22 mouse cellular contexts compared by ENCODE assay signal in genomic region chr6:54366607-54367006, GRCm38 (mm10). TPM values are rescaled to one million over a fixed set of nuclear protein-coding genes. Genes with fewer than 3 reads are reported as not detected.
DNase-seq lines count a peak whose midpoint lies in the region; ATAC-seq lines count a peak whose summit lies in the region.
"Had no signal": no experiment of that assay in that cellular context is flagged by ENCODE, and none has a peak within 500 bp of the region (broad histone marks: within the 10 kb centered on the region; RNA-seq: fewer than 3 reads in every experiment).

No protein-coding gene starts in this region.

- H3K4me3 ChIP-seq in limb, embryonic 10.5 days: no peak overlapping the region
- H3K4me3 ChIP-seq in hindbrain, embryonic 16.5 days (ENCODE audit: low read length): no peak overlapping the region
- no peak overlapping the region for H3K4me3 ChIP-seq in hindbrain, embryonic 12.5 days

- H3K4me2 ChIP-seq in hindbrain, embryonic 16.5 days (ENCODE audit: low read length): no peak overlapping the region
- no peak overlapping the region for H3K4me2 ChIP-seq in hindbrain, embryonic 12.5 days (replicated peaks)

- ATAC-seq in megakaryocyte progenitor cell, adult 5-6 weeks (replicated peaks; ENCODE audit: poor library complexity): peak; percentile 68
- peak; percentile 57 for ATAC-seq in megakaryocyte-erythroid progenitor cell, adult 5-6 weeks (replicated peaks; ENCODE audit: low FRiP score, low TSS enrichment, poor library complexity, severe bottlenecking)
- ATAC-seq in hindbrain, embryonic 16.5 days: no peak
- no peak for ATAC-seq in hindbrain, embryonic 12.5 days (ENCODE audit: low FRiP score)
- ATAC-seq: activated CD4-positive, CD25-positive, alpha-beta regulatory T cell, adult 4 months; CD4-positive, CD25-positive, alpha-beta regulatory T cell, adult 4 months; Patski had no signal

- DNase-seq in limb, embryonic 10.5 days (ENCODE audit: low spot score): peak; percentile 18
- no peak for DNase-seq in kidney, postnatal 4 days
- DNase-seq: adrenal gland, adult 2 months; adrenal gland, adult 8-10 months; adrenal gland, postnatal 10 days; adrenal gland, postnatal 14 days; adrenal gland, postnatal 25 days; adrenal gland, postnatal 36 days; B cell, adult 2 months; cerebellum, adult 11 months; cerebellum, adult 11-12 months; cerebellum, adult 18-20 months had no signal

- H3K4me1 ChIP-seq in limb, embryonic 10.5 days: peaks cover 22% of the 10 kb centered on the region
- peaks cover 2% of the 10 kb centered on the region; the same call in 1 of the 2 replicates for H3K4me1 ChIP-seq in hindbrain, embryonic 16.5 days (ENCODE audit: control insufficient read depth, insufficient read depth, low read depth, low read length)
- H3K4me1 ChIP-seq in hindbrain, embryonic 12.5 days: peaks cover 10% of the 10 kb centered on the region

- H3K27me3 ChIP-seq in limb, embryonic 10.5 days (ENCODE audit: low read depth, poor library complexity, severe bottlenecking): peaks cover 9% of the 10 kb centered on the region
- H3K27me3 ChIP-seq in hindbrain, embryonic 16.5 days (replicated peaks; ENCODE audit: control insufficient read depth, insufficient read depth, low read length): no peaks in the 10 kb centered on the region
- H3K27me3 ChIP-seq in hindbrain, embryonic 12.5 days: peaks cover 4% of the 10 kb centered on the region; the same call in 1 of the 2 replicates
- H3K27me3 ChIP-seq: Patski had no signal

- H3K36me3 ChIP-seq in limb, embryonic 10.5 days: no peaks in the 10 kb centered on the region
- no peaks in the 10 kb centered on the region for H3K36me3 ChIP-seq in hindbrain, embryonic 16.5 days (ENCODE audit: control insufficient read depth, insufficient read depth, low read length)
- no peaks in the 10 kb centered on the region for H3K36me3 ChIP-seq in hindbrain, embryonic 12.5 days
- H3K36me3 ChIP-seq: G1E had no signal

- 86% methylated on average over 5 of the region's 5 CpGs for WGBS in limb, embryonic 10.5 days
- WGBS in hindbrain, embryonic 16.5 days: 84% methylated on average over 5 of the region's 5 CpGs
- WGBS in hindbrain, embryonic 12.5 days: 85% methylated on average over 5 of the region's 5 CpGs

- no peak overlapping the region for H3K27ac ChIP-seq in limb, embryonic 10.5 days
- no peak overlapping the region for H3K27ac ChIP-seq in hindbrain, embryonic 16.5 days (ENCODE audit: low read depth, low read length)
- no peak overlapping the region for H3K27ac ChIP-seq in hindbrain, embryonic 12.5 days

- H3K9me3 ChIP-seq in limb, embryonic 10.5 days (replicated peaks): no peaks in the 10 kb centered on the region
- H3K9me3 ChIP-seq in hindbrain, embryonic 16.5 days (ENCODE audit: control insufficient read depth, low read length): no peaks in the 10 kb centered on the region
- H3K9me3 ChIP-seq in hindbrain, embryonic 12.5 days (replicated peaks): no peaks in the 10 kb centered on the region

- no peak overlapping the region for H3K9ac ChIP-seq in hindbrain, embryonic 16.5 days (ENCODE audit: low read depth, low read length)
- no peak overlapping the region for H3K9ac ChIP-seq in hindbrain, embryonic 12.5 days

RNA-seq across cellular contexts. Expression of gene Prr15, which starts 41.0 kb away (rescaled TPM):
- 0.15 and 0.16 TPM in 2 replicates for polyA plus RNA-seq in limb, embryonic 10.5 days (2016; fragmentation: Nextera tagmentation; extraction: Ambion mirVana)
- total RNA-seq in megakaryocyte progenitor cell, adult 5-6 weeks (2015): 0.17 TPM in 1 of 2 replicates, not detected in the other
- 0.04 TPM in 1 of 2 replicates, not detected in the other for total RNA-seq in megakaryocyte progenitor cell, adult 5-6 weeks (2017)
- 0.52 TPM in 1 of 2 replicates, not detected in the other for total RNA-seq in megakaryocyte-erythroid progenitor cell, adult 5-6 weeks (2014; fragmentation: Nextera tagmentation)
- total RNA-seq in megakaryocyte-erythroid progenitor cell, adult 5-6 weeks (2017): 0.19 TPM in 1 of 2 replicates, not detected in the other
- polyA plus RNA-seq in hindbrain, embryonic 16.5 days (2015; fragmentation: Nextera tagmentation; extraction: Ambion mirVana): 1.1 and 1.5 TPM in 2 replicates
- 1.0 and 1.7 TPM in 2 replicates for polyA plus RNA-seq in hindbrain, embryonic 12.5 days (2016; fragmentation: Nextera tagmentation; extraction: Ambion mirVana)
- total RNA-seq: CH12.LX, MEL had no signal
- polyA plus RNA-seq: activated CD4-positive, CD25-positive, alpha-beta regulatory T cell, adult 4 months; G1E had no signal

Comparison
In these comparisons a context has a peak if more than half of its experiments do, and no peak if none do; other contexts are left out.
1. ATAC-seq: peak in megakaryocyte progenitor cell, adult 5-6 weeks (single experiment) and megakaryocyte-erythroid progenitor cell, adult 5-6 weeks (single experiment); none in hindbrain, embryonic 16.5 days (single experiment) and hindbrain, embryonic 12.5 days (single experiment).